Mouse (Mus musculus) adrenal gland, postnatal 14 days (tissue): ENCODE measurements around the gene Nprl2. TPM values are rescaled to one million over a fixed set of nuclear protein-coding genes. Genes with fewer than 3 reads are reported as not detected.

ENCODE experiments used
- total RNA-seq: library from RNA; stranded (reverse); gene quantifications from 2 replicates; pipeline ENCODE4 v1.2.3, GENCODE M21; 2021

Gene Nprl2
- total RNA-seq, 1 experiment from 2014 or later = 21.5 TPM

Other genes with a start within 250 kb of the Nprl2 start
- 20.5 and 63.5 TPM in 2 replicates for gene Cish, start 246.2 kb upstream of the Nprl2 start, total RNA-seq
- 23.1 and 23.9 TPM in 2 replicates for gene Hemk1, start 203.9 kb upstream of the Nprl2 start, total RNA-seq
- gene 6430571L13Rik, start 201.6 kb upstream of the Nprl2 start, total RNA-seq = 2.3 and 2.8 TPM in 2 replicates
- gene Cacna2d2, start 142.6 kb upstream of the Nprl2 start, total RNA-seq = 5.1 and 6.6 TPM in 2 replicates
- 36.1 and 36.9 TPM in 2 replicates for gene Tmem115, start 8.3 kb upstream of the Nprl2 start, total RNA-seq
- gene Cyb561d2, start within 50 bp of the Nprl2 start, total RNA-seq = 14.0 and 17.4 TPM in 2 replicates
- 0.19 and 0.38 TPM in 2 replicates for gene Zmynd10, start 5.1 kb downstream of the Nprl2 start, total RNA-seq
- gene Rassf1, start 9.3 kb downstream of the Nprl2 start, total RNA-seq = 22.9 and 26.2 TPM in 2 replicates
- gene Tusc2, start 21.0 kb downstream of the Nprl2 start, total RNA-seq = 32.7 and 37.9 TPM in 2 replicates
- 35.0 and 38.9 TPM in 2 replicates for gene Hyal2, start 25.7 kb downstream of the Nprl2 start, total RNA-seq
- 9.9 and 17.6 TPM in 2 replicates for gene Hyal1, start 34.7 kb downstream of the Nprl2 start, total RNA-seq
- gene Naa80, start 36.7 kb downstream of the Nprl2 start, total RNA-seq = 19.6 and 21.0 TPM in 2 replicates
- 1.4 and 1.6 TPM in 2 replicates for gene Hyal3, start 38.6 kb downstream of the Nprl2 start, total RNA-seq
- 42.1 and 43.1 TPM in 2 replicates for gene Ifrd2, start 45.4 kb downstream of the Nprl2 start, total RNA-seq
- 8.3 and 8.7 TPM in 2 replicates for gene Sema3b, start 67.0 kb downstream of the Nprl2 start, total RNA-seq
- 249 and 284 TPM in 2 replicates for gene Gnai2, start 93.1 kb downstream of the Nprl2 start, total RNA-seq
- 4.9 and 85.2 TPM in 2 replicates for gene Slc38a3, start 127.3 kb downstream of the Nprl2 start, total RNA-seq
- 0.34 and 0.41 TPM in 2 replicates for gene Gnat1, start 137.5 kb downstream of the Nprl2 start, total RNA-seq
- gene Sema3f, start 168.2 kb downstream of the Nprl2 start, total RNA-seq = 22.8 and 25.9 TPM in 2 replicates
- gene Rbm5, start 228.8 kb downstream of the Nprl2 start, total RNA-seq = 108 and 137 TPM in 2 replicates